Mouse (Mus musculus) stomach, embryonic 14.5 days (tissue): ENCODE measurements around the gene Irf6. TPM values are rescaled to one million over a fixed set of nuclear protein-coding genes. Genes with fewer than 3 reads are reported as not detected.

ENCODE experiments used
- ATAC-seq: fragments of 200-750 bp; cut with Nextera tagmentation; 2 replicates; pipeline ENCODE4 v1.8.0; 2017; ENCODE audit warnings: low read depth, moderate TSS enrichment; ENCODE audit not compliant: insufficient number of reproducible peaks, insufficient read depth, low FRiP score
- H3K27ac ChIP-seq: fragments of 300-500 bp; sonication (generic); 2 replicates; pipeline ENCODE4 v1.5.1; 2014; ENCODE audit warnings: mild to moderate bottlenecking, low read length, moderate library complexity, mixed read lengths
- H3K27me3 ChIP-seq: fragments of 300-500 bp; sonication (generic); 2 replicates; pipeline ENCODE4 v1.6.1; 2014; ENCODE audit warnings: low read length, control low read depth, mixed read lengths; ENCODE audit not compliant: control insufficient read depth, insufficient read depth
- H3K36me3 ChIP-seq: fragments of 300-500 bp; sonication (generic); 2 replicates; pipeline ENCODE4 v1.6.1; 2014; ENCODE audit warnings: mild to moderate bottlenecking, control low read depth, low read length, moderate library complexity, mixed read lengths; ENCODE audit not compliant: control insufficient read depth, insufficient read depth
- H3K4me1 ChIP-seq: fragments of 300-500 bp; sonication (generic); 2 replicates; pipeline ENCODE4 v1.6.1; 2014; ENCODE audit warnings: low read length, control low read depth, mixed read lengths; ENCODE audit not compliant: control insufficient read depth, insufficient read depth
- H3K4me2 ChIP-seq: fragments of 300-500 bp; sonication (generic); replicated peaks from 2 replicates; pipeline ENCODE4 v1.6.1; 2014; ENCODE audit warnings: low read depth, low read length, control low read depth
- H3K4me3 ChIP-seq: fragments of 300-500 bp; sonication (generic); 2 replicates; pipeline ENCODE4 v1.5.1; 2014; ENCODE audit warnings: low read depth, low read length, control low read depth
- H3K9ac ChIP-seq: fragments of 300-500 bp; sonication (generic); replicated peaks from 2 replicates; pipeline ENCODE4 v1.6.1; 2014; ENCODE audit warnings: low read depth, mild to moderate bottlenecking, control low read depth, low read length, moderate library complexity, mixed read lengths
- H3K9me3 ChIP-seq: fragments of 300-500 bp; sonication (generic); 2 replicates; pipeline ENCODE4 v1.6.1; 2016; ENCODE audit warnings: low read depth, low read length, control low read depth; ENCODE audit not compliant: control insufficient read depth
- WGBS: fragments of 180-500 bp; shearing (Covaris S2); extraction: QIAGEN DNeasy Blood & Tissue Kit; methylation state at CpG from one replicate; pipeline ENCODE4 v1.1.7; 2014; 5-methylcytosine and 5-hydroxymethylcytosine counted together
- polyA plus RNA-seq: library from polyadenylated mRNA; unstranded; fragments of >200 nt; fragmentation: Nextera tagmentation; extraction: Ambion mirVana; gene quantifications from 2 replicates; pipeline ENCODE4 v1.2.1, GENCODE M21; 2014

Gene Irf6
- polyA plus RNA-seq = 56.6 and 61.0 TPM in 2 replicates

DNA sequence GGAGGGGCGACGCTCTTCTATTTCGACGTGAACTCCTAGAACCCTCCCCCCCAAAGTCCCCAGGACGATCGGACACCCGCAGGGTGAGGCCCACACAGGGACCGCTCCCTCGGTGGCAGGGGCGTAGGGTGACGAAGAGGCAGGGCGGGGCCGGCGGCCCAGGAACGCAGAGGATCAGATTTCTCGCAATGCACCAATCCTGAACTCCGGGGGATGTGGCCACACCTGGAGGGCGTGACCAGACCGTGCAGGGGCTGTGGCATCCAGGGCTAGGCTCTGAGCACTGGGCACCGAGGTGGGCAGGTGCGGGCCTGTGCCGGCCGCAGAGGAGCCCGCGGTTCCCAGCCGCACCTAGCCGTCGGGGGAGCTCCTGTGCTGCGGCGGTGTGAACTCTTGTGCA is at the start of gene Irf6:
Gene Irf6, plus strand, starts transcription at position 240 of the 400 bp plus-strand sequence.
- Histone ChIP-seq H3K27me3 (peaks cover 9% of the 10 kb centered on the region; the same call in 1 of the 2 replicates), H3K9ac (peak within 1 kb of the TSS; percentile 26; the same call in 1 of the 2 replicates), H3K36me3 (no peaks in the 10 kb centered on the region), H3K4me3 (peak within 1 kb of the TSS; percentile 42), H3K9me3 (no peaks in the 10 kb centered on the region), H3K4me1 (peaks cover 19% of the 10 kb centered on the region; the same call in 1 of the 2 replicates), H3K27ac (peak within 1 kb of the TSS; percentile 58; the same call in 1 of the 2 replicates), H3K4me2 (peak within 1 kb of the TSS; percentile 55)
- ATAC-seq = peak; percentile 96
- WGBS = under 1% methylated on average over 30 of the region's 30 CpGs

DNA sequence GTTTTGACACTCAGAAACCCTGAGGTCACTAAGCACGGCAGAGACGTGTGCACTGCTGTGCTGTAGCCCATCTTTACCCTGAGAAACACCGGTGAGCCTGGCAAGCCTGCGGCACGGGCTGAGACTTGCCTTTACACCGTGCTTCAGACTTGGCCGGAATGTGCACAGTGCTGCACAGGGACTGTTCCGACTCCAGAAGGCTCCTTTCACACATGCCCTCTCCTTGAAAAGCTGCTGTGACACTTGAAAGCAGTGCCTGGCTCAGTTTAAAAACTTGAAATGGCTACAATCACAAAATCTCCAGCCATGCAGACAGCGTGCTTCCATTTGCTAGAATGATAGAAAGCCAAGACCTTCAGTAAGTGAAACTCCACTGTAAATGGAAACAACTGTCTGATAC is 40.8 kb upstream of the Irf6 start:
- Histone ChIP-seq H3K27ac (no peak overlapping the region), H3K9me3 (no peaks in the 10 kb centered on the region), H3K4me1 (no peaks in the 10 kb centered on the region), H3K27me3 (no peaks in the 10 kb centered on the region), H3K4me3 (no peak overlapping the region), H3K4me2 (no peak overlapping the region), H3K36me3 (peaks cover 68% of the 10 kb centered on the region), H3K9ac (no peak overlapping the region)
- WGBS = 96% methylated on average over 9 of the region's 9 CpGs
- ATAC-seq = no peak

DNA sequence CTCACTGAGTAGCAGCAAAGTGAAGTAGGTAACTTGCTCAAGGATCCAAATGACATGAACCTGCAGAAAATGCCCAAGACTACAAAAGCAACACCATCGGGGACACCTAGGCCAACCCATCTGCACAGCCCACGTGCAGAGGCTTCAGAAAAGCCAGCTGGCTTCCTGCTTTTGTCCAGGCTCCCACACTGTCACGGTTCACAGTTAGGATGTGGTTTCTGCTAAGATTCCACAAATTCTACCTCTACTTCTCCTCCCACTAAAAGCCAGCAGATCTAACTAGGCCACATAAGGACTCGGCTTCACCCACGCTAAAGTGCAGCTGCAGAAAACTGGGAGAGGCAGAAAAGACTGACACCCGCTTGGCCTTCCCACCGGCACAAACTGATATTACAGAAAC is 30.1 kb upstream of the Irf6 start:
- no peak for ATAC-seq
- H3K4me1 ChIP-seq = no peaks in the 10 kb centered on the region
- no peaks in the 10 kb centered on the region for H3K27me3 ChIP-seq
- no peak overlapping the region for H3K27ac ChIP-seq
- H3K4me3 ChIP-seq = no peak overlapping the region
- H3K9me3 ChIP-seq = no peaks in the 10 kb centered on the region
- WGBS = 92% methylated on average over 7 of the region's 7 CpGs
- H3K4me2 ChIP-seq = no peak overlapping the region
- H3K9ac ChIP-seq = no peak overlapping the region
- H3K36me3 ChIP-seq = peaks cover 68% of the 10 kb centered on the region

GRCm38 (mm10) chr1:193123290-193123689 is 29.6 kb upstream of the Irf6 start:
- Histone ChIP-seq H3K27me3 (no peaks in the 10 kb centered on the region), H3K4me1 (no peaks in the 10 kb centered on the region), H3K4me2 (no peak overlapping the region), H3K36me3 (peaks cover 63% of the 10 kb centered on the region), H3K9ac (no peak overlapping the region), H3K27ac (no peak overlapping the region), H3K4me3 (no peak overlapping the region), H3K9me3 (no peaks in the 10 kb centered on the region)
- WGBS = 91% methylated on average over 6 of the region's 6 CpGs
- ATAC-seq = no peak

- H3K27ac ChIP-seq = no peak overlapping the region
- no peak overlapping the region for H3K4me3 ChIP-seq
- ATAC-seq = no peak
- 73% methylated on average over 4 of the region's 4 CpGs for WGBS
- peaks cover 41% of the 10 kb centered on the region for H3K36me3 ChIP-seq
- H3K4me2 ChIP-seq = no peak overlapping the region
- no peaks in the 10 kb centered on the region for H3K27me3 ChIP-seq
- H3K4me1 ChIP-seq = peaks cover 6% of the 10 kb centered on the region
- no peak overlapping the region for H3K9ac ChIP-seq
- no peaks in the 10 kb centered on the region for H3K9me3 ChIP-seq
Measured at GRCm38 (mm10) chr1:193125835-193126234, 27.1 kb upstream of the Irf6 start.

DNA sequence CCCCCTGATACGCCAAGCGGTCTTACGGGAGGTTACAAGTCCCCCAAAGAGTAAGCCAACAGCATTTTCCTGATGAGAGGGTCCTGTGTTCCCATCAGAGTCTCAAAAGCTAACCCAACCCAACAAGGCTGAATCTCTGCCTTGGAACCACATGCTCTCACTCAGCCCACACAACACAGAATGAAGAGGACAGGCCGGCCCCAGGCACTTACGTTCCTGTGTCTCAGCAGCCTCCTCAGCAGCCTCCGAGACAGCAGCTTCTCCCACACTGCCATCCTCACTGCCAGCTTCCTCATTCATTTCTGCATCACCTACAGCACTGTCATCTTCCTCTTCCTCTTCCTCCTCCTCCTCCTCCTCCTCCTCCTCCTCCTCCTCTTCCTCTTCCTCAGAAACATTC is 24.9 kb upstream of the Irf6 start:
- 92% methylated on average over 6 of the region's 6 CpGs for WGBS
- peaks cover 23% of the 10 kb centered on the region; the same call in 1 of the 2 replicates for H3K36me3 ChIP-seq
- ATAC-seq = no peak
- H3K4me2 ChIP-seq = no peak overlapping the region
- no peak overlapping the region for H3K9ac ChIP-seq
- H3K4me3 ChIP-seq = no peak overlapping the region
- no peaks in the 10 kb centered on the region for H3K9me3 ChIP-seq
- no peak overlapping the region for H3K27ac ChIP-seq
- no peaks in the 10 kb centered on the region for H3K27me3 ChIP-seq
- H3K4me1 ChIP-seq = peaks cover 6% of the 10 kb centered on the region

DNA sequence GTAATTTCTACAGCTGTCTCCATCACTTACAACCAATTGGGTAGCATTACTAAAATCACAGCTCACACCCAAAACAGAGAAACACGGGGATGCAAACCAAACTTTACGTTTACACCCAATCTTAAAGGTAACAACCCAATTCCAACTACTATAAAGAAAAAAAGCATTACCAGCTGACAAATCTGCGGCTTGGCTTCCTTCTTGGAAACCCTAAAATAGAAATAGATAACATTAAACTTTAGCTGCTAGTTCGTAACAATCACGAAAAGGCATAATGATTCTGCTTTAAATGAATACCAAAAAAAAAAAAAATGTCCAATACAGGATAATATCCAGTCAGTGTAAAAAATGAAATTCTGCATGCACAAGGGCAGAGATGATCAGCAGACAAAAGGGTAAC is 23.6 kb upstream of the Irf6 start:
- Histone ChIP-seq H3K9ac (peak overlapping the region; percentile 76; the same call in 1 of the 2 replicates), H3K36me3 (peaks cover 12% of the 10 kb centered on the region; the same call in 1 of the 2 replicates), H3K27me3 (no peaks in the 10 kb centered on the region), H3K4me1 (peaks cover 6% of the 10 kb centered on the region), H3K9me3 (no peaks in the 10 kb centered on the region), H3K4me2 (peak overlapping the region; percentile 47), H3K27ac (no peak overlapping the region), H3K4me3 (peak overlapping the region; percentile 96)
- 26% methylated on average over 5 of the region's 5 CpGs for WGBS
- ATAC-seq = no peak

- WGBS = under 1% methylated on average over 61 of the region's 61 CpGs
- H3K4me2 ChIP-seq = peak within 1 kb of the TSS; percentile 47
- peaks cover 6% of the 10 kb centered on the region for H3K4me1 ChIP-seq
- H3K9me3 ChIP-seq = no peaks in the 10 kb centered on the region
- H3K27me3 ChIP-seq = no peaks in the 10 kb centered on the region
- peak within 1 kb of the TSS; percentile 96 for H3K4me3 ChIP-seq
- peak within 1 kb of the TSS; percentile 45; the same call in 1 of the 2 replicates for H3K27ac ChIP-seq
- ATAC-seq = peak; percentile 87
- H3K9ac ChIP-seq = peak within 1 kb of the TSS; percentile 76
- peaks cover 8% of the 10 kb centered on the region; the same call in 1 of the 2 replicates for H3K36me3 ChIP-seq
Measured at GRCm38 (mm10) chr1:193129786-193130455, 23.0 kb upstream of the Irf6 start, which contains the start of gene Diexf. Diexf (minus strand) TSS chr1:193130272.
